Mouse (Mus musculus): ENCODE results near the gene Arsk.
A peak's percentile ranks its signal among the peaks of the same experiment; 100 is the strongest.

Arsk gene

DNA sequence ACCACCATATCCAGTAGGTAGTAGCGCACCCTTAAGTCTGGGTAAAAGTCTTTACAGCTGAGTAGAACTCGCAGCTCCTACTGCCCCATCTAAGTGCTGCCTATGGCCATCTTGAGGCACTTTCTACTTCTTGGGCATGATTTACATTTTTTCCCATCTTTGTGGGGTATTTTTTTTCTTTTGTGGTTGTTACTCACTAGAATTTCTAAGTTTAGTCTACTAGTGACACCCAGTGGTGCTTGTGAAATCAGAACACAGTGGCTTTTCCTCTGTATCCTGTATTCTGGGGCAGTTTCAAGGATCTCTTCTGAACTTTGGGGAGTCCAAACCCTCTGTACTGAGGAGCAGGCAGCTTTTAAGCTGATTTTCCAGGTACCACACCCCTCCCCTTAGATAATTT is 76.7 kb downstream of the Arsk start:
- no peak for DNase-seq

DNA sequence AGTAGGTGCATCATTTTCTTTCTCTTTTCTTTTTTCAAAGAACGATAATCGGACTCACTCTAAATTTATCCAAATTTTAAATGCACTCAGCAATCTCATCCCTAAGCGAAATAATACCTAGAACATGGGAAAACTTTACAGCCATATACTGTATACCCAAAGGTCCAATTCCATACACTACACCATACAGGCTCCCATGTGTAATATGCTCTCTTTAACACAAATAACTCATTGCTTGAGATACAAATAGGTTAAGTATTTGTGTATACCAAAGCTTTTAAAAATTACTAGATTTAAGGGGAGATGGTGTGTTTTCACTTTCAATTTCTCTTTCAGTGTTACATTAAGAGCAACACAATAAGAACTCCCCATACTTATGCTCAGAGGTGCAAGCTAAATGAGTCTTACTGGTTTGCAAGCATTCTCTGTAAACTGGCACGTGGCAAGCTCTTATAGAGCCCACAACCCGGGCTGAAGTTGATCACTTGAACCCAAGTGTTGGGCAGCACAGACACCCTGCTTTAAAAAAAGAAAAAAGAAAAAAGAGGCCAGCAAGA is 79.5 kb downstream of the Arsk start:
- DNase-seq, result no peak

GRCm38 (mm10) chr13:76017974-76018843 is 80.3 kb downstream of the Arsk start, which contains the start of gene Rfesd:
Rfesd (minus strand) TSS chr13:76018719.
- DNase-seq, result peak; percentile 96

DNA sequence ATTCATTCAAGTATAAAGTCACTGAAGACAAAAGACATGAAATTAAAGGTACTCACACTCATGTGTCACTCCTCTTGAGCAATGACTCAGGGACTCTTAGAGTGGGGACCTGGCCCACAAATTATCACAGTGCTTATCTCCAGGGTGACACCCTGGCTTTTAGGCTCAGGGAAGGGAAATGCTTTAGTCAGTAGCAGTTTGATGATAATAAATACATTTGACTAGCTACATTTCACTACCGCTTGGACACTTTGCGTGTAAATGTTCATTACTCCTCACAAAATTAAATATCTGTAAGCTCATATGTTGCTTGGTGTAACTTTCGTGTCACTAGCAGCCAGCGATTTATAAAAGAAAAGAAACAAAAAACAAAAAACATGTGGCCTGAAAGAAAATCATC is 81.0 kb downstream of the Arsk start:
- DNase-seq, result no peak

- no peak for DNase-seq
Measured at GRCm38 (mm10) chr13:76014511-76014910, 83.9 kb downstream of the Arsk start.
